Mouse (Mus musculus): ENCODE data around the gene P3h3. TPM values are rescaled to one million over a fixed set of nuclear protein-coding genes. Genes with fewer than 3 reads are reported as not detected.

Gene P3h3
- polyA plus RNA-seq, 1 experiment from 2014 or later: 43.2 TPM

DNA sequence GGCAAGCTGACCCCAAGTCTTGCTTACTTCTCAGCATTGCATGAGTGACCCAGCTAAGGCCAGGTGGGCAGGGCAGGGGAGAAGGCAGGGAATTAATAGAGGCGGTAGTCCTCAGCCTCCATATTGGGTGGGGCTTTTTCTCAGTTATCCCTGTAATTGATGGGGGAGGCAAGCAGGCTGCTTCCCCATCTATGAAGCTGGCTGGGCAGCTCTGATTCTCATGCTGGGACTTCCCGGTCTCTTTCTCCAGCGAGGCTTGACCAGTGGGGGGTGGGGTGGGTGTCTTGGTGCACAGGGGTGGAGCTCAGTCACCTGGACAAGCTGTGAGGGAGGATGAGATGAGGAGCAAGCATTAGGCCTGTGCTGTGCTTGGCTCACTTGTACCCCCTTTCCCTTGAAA lies 4.2 kb upstream of the P3h3 start:
- H3K27ac ChIP-seq (ENCODE audit: low read length): no peak overlapping the region
- H3K27me3 ChIP-seq (ENCODE audit: control insufficient read depth, insufficient read depth, low read length): no peaks in the 10 kb centered on the region
- H3K9ac ChIP-seq (replicated peaks; ENCODE audit: low read depth, low read length): no peak overlapping the region
- ATAC-seq (ENCODE audit: insufficient number of reproducible peaks, insufficient read depth, low FRiP score, low read depth): no peak
- H3K36me3 ChIP-seq (ENCODE audit: control insufficient read depth, insufficient read depth, low read length): no peaks in the 10 kb centered on the region
- no peak overlapping the region for H3K4me2 ChIP-seq (replicated peaks; ENCODE audit: low read depth, low read length)
- no peak overlapping the region for H3K4me3 ChIP-seq (ENCODE audit: low read depth, low read length)
- 35% methylated on average over 3 of the region's 3 CpGs for WGBS
- H3K9me3 ChIP-seq (ENCODE audit: control insufficient read depth, low read depth, low read length): no peaks in the 10 kb centered on the region
- peaks cover 14% of the 10 kb centered on the region; the same call in 1 of the 2 replicates for H3K4me1 ChIP-seq (ENCODE audit: control insufficient read depth, insufficient read depth, low read length)

DNA sequence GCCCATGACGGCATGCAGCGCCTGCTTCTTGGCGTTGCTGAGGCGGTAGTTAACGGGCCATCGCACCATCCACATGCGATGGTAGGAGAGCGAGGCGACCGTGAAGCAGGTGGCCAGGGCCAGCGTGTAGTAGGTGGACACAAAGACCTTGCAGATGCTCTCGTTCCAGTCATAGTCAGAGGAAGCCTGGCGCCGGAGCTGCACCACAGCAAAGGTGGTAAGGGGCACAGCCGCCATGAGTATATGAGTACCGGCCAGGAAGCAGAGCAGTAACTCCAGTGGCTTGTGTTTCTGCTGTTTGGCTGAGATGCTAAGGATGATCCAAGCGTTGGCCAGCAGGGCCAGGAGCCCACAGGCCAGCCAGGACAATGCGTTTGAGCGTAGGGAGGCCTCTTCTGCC lies 3.7 kb upstream of the P3h3 start:
- H3K27me3 ChIP-seq (ENCODE audit: control insufficient read depth, insufficient read depth, low read length): no peaks in the 10 kb centered on the region
- no peak overlapping the region for H3K9ac ChIP-seq (replicated peaks; ENCODE audit: low read depth, low read length)
- H3K4me3 ChIP-seq (ENCODE audit: low read depth, low read length): no peak overlapping the region
- WGBS: 81% methylated on average over 19 of the region's 19 CpGs
- peaks cover 14% of the 10 kb centered on the region; the same call in 1 of the 2 replicates for H3K4me1 ChIP-seq (ENCODE audit: control insufficient read depth, insufficient read depth, low read length)
- no peaks in the 10 kb centered on the region for H3K9me3 ChIP-seq (ENCODE audit: control insufficient read depth, low read depth, low read length)
- no peak for ATAC-seq (ENCODE audit: insufficient number of reproducible peaks, insufficient read depth, low FRiP score, low read depth)
- no peaks in the 10 kb centered on the region for H3K36me3 ChIP-seq (ENCODE audit: control insufficient read depth, insufficient read depth, low read length)
- no peak overlapping the region for H3K27ac ChIP-seq (ENCODE audit: low read length)
- no peak overlapping the region for H3K4me2 ChIP-seq (replicated peaks; ENCODE audit: low read depth, low read length)

DNA sequence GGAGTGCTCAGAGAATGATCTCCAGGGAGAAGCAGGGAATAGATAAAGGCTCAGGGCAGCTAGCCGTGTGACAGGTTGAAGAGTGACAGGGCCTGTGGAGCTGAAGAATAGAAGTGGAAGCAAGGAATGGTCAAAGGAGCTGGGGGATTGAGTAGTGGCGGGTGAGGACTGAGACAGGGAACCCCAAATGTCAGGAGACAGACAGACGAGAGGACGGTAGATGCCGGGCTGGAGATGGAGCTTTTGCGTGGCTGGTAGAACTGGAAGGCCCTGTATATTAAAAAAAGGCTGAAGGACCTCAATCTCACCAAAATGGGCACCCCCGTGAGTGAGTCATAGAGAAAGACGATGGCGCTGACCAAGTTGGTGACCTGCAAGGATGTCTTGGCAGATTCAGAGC lies 3.0 kb upstream of the P3h3 start:
- Histone ChIP-seq H3K36me3 (ENCODE audit: control insufficient read depth, insufficient read depth, low read length) (no peaks in the 10 kb centered on the region), H3K9me3 (ENCODE audit: control insufficient read depth, low read depth, low read length) (no peaks in the 10 kb centered on the region), H3K27ac (ENCODE audit: low read length) (no peak overlapping the region), H3K4me3 (ENCODE audit: low read depth, low read length) (no peak overlapping the region), H3K9ac (replicated peaks; ENCODE audit: low read depth, low read length) (no peak overlapping the region), H3K4me1 (ENCODE audit: control insufficient read depth, insufficient read depth, low read length) (peaks cover 14% of the 10 kb centered on the region; the same call in 1 of the 2 replicates), H3K27me3 (ENCODE audit: control insufficient read depth, insufficient read depth, low read length) (no peaks in the 10 kb centered on the region), H3K4me2 (replicated peaks; ENCODE audit: low read depth, low read length) (no peak overlapping the region)
- no peak for ATAC-seq (ENCODE audit: insufficient number of reproducible peaks, insufficient read depth, low FRiP score, low read depth)
- 89% methylated on average over 9 of the region's 9 CpGs for WGBS

DNA sequence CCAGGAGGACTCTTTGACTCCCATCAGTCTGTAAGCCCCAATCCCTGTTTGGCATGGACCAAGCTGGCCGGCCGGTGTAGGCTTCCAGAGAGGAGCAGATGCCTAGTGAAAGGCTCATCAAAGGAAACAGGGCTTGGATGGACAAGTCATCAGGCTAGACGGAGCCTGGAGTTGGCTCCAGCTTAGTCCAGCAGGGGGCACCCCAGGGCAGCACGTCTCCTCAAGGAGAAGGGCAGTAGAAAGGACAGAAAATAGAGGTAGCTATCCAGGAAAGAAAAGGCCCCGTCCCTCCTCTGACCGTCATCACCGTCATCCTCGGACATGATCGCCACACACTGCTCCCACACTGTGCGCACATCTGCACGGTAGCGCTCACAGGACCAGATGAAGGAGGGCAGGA lies 2.2 kb upstream of the P3h3 start:
- no peak overlapping the region for H3K9ac ChIP-seq (replicated peaks; ENCODE audit: low read depth, low read length)
- 9% methylated on average over 12 of the region's 12 CpGs for WGBS
- no peaks in the 10 kb centered on the region for H3K36me3 ChIP-seq (ENCODE audit: control insufficient read depth, insufficient read depth, low read length)
- no peaks in the 10 kb centered on the region for H3K27me3 ChIP-seq (ENCODE audit: control insufficient read depth, insufficient read depth, low read length)
- H3K4me2 ChIP-seq (replicated peaks; ENCODE audit: low read depth, low read length): no peak overlapping the region
- H3K4me1 ChIP-seq (ENCODE audit: control insufficient read depth, insufficient read depth, low read length): peaks cover 17% of the 10 kb centered on the region; the same call in 1 of the 2 replicates
- H3K9me3 ChIP-seq (ENCODE audit: control insufficient read depth, low read depth, low read length): no peaks in the 10 kb centered on the region
- H3K27ac ChIP-seq (ENCODE audit: low read length): no peak overlapping the region
- H3K4me3 ChIP-seq (ENCODE audit: low read depth, low read length): no peak overlapping the region
- ATAC-seq (ENCODE audit: insufficient number of reproducible peaks, insufficient read depth, low FRiP score, low read depth): no peak

DNA sequence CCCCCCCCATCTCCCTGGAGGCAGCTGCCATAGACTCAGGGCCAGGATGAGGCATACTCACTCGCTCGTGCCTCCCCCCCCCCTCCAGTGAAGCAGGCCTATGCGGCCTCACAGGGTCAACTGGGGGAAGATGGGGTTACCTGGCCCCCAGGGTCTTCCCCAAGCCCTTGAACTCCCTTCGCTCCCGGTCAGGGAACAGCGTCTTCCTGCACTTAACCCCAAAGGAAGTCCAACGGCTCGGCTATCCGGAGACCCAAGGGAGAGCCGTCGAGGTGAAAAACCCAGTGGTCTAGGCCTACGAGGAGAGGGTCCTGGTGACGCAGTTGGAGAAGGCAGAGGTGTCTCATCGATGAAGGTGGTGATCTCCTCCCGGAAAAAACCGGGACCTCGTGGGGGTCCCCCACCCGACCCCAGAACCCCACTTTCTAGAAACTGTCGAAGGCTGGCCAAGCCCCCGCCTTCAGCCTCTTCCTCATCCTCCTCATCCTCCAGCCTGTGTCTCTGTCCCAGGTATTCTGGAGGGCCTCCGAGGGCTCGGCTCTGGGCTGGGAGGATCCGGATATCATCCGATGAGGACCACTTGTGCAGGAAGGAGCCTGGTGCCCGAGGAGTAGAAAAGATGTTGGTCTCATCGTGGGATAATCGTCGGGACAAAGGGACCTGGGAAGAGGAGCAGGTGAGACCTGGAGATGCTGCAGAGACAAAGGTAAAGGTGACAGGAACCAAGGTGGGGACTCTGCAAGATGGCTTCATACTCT lies 1.2 kb upstream of the P3h3 start:
- Histone ChIP-seq H3K36me3 (ENCODE audit: control insufficient read depth, insufficient read depth, low read length) (no peaks in the 10 kb centered on the region; the same call in 1 of the 2 replicates), H3K27me3 (ENCODE audit: control insufficient read depth, insufficient read depth, low read length) (no peaks in the 10 kb centered on the region), H3K4me3 (ENCODE audit: low read depth, low read length) (no peak overlapping the region), H3K9ac (replicated peaks; ENCODE audit: low read depth, low read length) (no peak overlapping the region), H3K4me1 (ENCODE audit: control insufficient read depth, insufficient read depth, low read length) (peaks cover 15% of the 10 kb centered on the region; the same call in 1 of the 2 replicates), H3K27ac (ENCODE audit: low read length) (no peak overlapping the region), H3K4me2 (replicated peaks; ENCODE audit: low read depth, low read length) (0 out of 2 replicates have a peak overlapping the region, but pooled peaks have one; percentile 73), H3K9me3 (ENCODE audit: control insufficient read depth, low read depth, low read length) (no peaks in the 10 kb centered on the region)
- 70% methylated on average over 28 of the region's 28 CpGs for WGBS
- ATAC-seq (ENCODE audit: insufficient number of reproducible peaks, insufficient read depth, low FRiP score, low read depth): no peak

DNA sequence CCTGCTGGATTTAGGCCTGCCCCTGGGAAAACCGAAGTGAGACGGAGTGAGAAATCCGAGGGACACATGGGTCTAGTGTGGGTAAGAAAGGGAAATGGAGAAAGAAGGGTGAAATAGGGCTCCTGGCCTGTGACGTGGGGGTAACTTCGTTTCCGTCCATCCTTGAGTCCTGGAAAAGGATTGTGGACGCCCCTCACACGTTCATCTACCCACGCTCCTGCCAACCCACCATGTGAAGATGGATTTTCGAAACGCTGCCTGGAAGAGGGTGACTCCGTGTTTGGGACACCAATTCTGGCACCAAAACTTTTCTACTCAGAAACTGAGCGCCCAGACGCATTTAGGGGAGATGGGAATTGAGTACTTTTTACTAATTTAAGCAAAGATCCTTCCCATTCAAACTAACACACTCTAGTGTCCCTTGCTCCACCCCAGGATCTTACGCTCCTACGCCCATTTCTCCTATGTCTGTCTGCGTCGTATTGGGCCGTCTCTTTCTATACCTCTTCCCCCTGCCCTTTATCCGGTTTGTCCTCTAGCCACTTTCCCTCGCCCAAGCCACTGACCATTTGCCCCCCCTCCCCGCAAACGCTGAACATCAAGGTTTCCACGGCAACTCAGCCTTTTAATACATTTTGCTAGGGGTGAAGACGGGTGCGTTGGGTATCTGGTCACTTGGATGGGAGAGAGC lies 433 bp upstream of the P3h3 start:
- no peaks in the 10 kb centered on the region; the same call in 1 of the 2 replicates for H3K36me3 ChIP-seq (ENCODE audit: control insufficient read depth, insufficient read depth, low read length)
- peak overlapping the region; percentile 73 for H3K4me2 ChIP-seq (replicated peaks; ENCODE audit: low read depth, low read length)
- H3K4me3 ChIP-seq (ENCODE audit: low read depth, low read length): peak overlapping the region; percentile 66
- H3K27ac ChIP-seq (ENCODE audit: low read length): peak overlapping the region; percentile 96; the same call in 1 of the 2 replicates
- WGBS: 23% methylated on average over 26 of the region's 26 CpGs
- H3K4me1 ChIP-seq (ENCODE audit: control insufficient read depth, insufficient read depth, low read length): peaks cover 11% of the 10 kb centered on the region; the same call in 1 of the 2 replicates
- H3K9ac ChIP-seq (replicated peaks; ENCODE audit: low read depth, low read length): peak overlapping the region; percentile 93; the same call in 1 of the 2 replicates
- no peak for ATAC-seq (ENCODE audit: insufficient number of reproducible peaks, insufficient read depth, low FRiP score, low read depth)
- H3K27me3 ChIP-seq (ENCODE audit: control insufficient read depth, insufficient read depth, low read length): no peaks in the 10 kb centered on the region
- H3K9me3 ChIP-seq (ENCODE audit: control insufficient read depth, low read depth, low read length): no peaks in the 10 kb centered on the region

DNA sequence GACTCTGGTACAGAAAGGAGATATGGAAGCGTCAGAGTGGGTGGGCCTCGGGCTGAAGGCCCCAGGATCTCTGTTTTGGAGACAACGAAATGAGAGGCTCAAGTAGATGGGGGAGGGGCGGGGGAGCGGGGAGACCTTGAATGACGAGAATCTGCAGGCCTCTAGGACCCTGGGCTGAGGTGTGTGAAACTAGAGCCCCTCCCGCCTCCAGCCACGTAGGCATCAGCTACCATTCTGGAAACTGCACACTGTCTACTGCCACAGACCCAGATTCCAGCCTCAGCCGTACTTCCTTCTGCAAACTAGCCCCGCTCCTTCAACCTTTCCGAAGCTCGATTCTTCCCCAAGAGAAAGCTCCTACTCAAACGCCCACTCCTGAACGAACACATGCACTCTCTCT lies 1.2 kb downstream of the P3h3 start:
- H3K9ac ChIP-seq (replicated peaks; ENCODE audit: low read depth, low read length): peak overlapping the region; percentile 93; the same call in 1 of the 2 replicates

DNA sequence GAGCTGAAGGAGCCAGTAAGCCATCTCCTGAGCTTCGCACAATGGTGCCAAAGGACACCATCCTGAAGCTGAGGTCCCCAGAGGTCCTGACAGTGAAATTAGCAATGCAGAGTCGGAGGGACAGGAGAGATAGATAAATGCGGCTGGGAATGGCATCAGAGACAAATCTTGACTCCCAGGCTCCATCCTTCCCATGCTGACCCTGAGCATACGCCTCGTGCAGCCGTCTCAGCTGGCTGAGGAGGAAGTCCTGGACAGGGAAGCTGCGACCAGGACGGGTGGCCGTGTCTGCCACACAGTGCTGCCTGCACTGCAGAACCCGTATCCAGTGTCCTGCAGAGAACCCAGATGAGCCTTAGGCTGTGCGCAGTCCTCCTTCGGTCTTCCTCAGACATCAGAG lies 2.9 kb downstream of the P3h3 start:
- Histone ChIP-seq H3K27me3 (ENCODE audit: control insufficient read depth, insufficient read depth, low read length) (no peaks in the 10 kb centered on the region), H3K4me2 (replicated peaks; ENCODE audit: low read depth, low read length) (no peak overlapping the region), H3K36me3 (ENCODE audit: control insufficient read depth, insufficient read depth, low read length) (no peaks in the 10 kb centered on the region; the same call in none of the 2 replicates), H3K27ac (ENCODE audit: low read length) (no peak overlapping the region), H3K4me3 (ENCODE audit: low read depth, low read length) (no peak overlapping the region), H3K4me1 (ENCODE audit: control insufficient read depth, insufficient read depth, low read length) (peaks cover 4% of the 10 kb centered on the region; the same call in 1 of the 2 replicates), H3K9me3 (ENCODE audit: control insufficient read depth, low read depth, low read length) (no peaks in the 10 kb centered on the region), H3K9ac (replicated peaks; ENCODE audit: low read depth, low read length) (no peak overlapping the region)
- WGBS: 62% methylated on average over 12 of the region's 12 CpGs
- ATAC-seq (ENCODE audit: insufficient number of reproducible peaks, insufficient read depth, low FRiP score, low read depth): no peak

More for the DNA sequence above, 1.2 kb downstream of the P3h3 start:
- 4% methylated on average over 14 of the region's 14 CpGs for WGBS
- ATAC-seq (ENCODE audit: insufficient number of reproducible peaks, insufficient read depth, low FRiP score, low read depth): no peak
- no peaks in the 10 kb centered on the region for H3K27me3 ChIP-seq (ENCODE audit: control insufficient read depth, insufficient read depth, low read length)
- H3K4me2 ChIP-seq (replicated peaks; ENCODE audit: low read depth, low read length): peak overlapping the region; percentile 73
- peak overlapping the region; percentile 66 for H3K4me3 ChIP-seq (ENCODE audit: low read depth, low read length)
- no peaks in the 10 kb centered on the region for H3K9me3 ChIP-seq (ENCODE audit: control insufficient read depth, low read depth, low read length)
- no peaks in the 10 kb centered on the region; the same call in none of the 2 replicates for H3K36me3 ChIP-seq (ENCODE audit: control insufficient read depth, insufficient read depth, low read length)
- H3K27ac ChIP-seq (ENCODE audit: low read length): peak overlapping the region; percentile 96
- peaks cover 8% of the 10 kb centered on the region; the same call in 1 of the 2 replicates for H3K4me1 ChIP-seq (ENCODE audit: control insufficient read depth, insufficient read depth, low read length)
